In the genomic region with DNA sequence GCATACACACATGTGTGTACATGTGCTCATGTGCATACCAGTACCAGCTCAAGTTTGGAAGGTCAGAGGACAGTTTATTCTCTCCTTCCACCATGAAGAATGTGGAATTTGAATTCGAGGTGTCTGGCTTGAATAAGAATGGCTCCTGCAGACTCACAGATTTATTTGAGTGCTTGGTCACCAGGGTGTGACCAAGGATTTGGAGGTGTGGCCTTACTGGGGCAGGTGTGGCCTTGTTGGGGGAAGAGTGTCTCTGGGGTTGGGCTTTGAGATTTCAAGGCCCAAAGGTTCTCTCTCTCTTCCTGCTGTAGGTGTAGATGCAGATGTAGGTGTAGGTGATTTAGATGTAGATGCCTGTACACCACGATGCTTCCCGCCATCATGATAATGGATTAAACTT, we compare ENCODE assay signal across 22 mouse cellular contexts. TPM values are rescaled to one million over a fixed set of nuclear protein-coding genes. Genes with fewer than 3 reads are reported as not detected.
DNase-seq lines count a peak whose midpoint lies in the region.
"Had no signal": no experiment of that assay in that cellular context is flagged by ENCODE, and none has a peak within 500 bp of the region (broad histone marks: within the 10 kb centered on the region; RNA-seq: fewer than 3 reads in every experiment).

No protein-coding gene starts in this region.

- 89% methylated on average over 3 of the region's 3 CpGs for WGBS in hindbrain, embryonic 10.5 days

- H3K4me1 ChIP-seq in hindbrain, embryonic 10.5 days (replicated peaks), result peaks cover 7% of the 10 kb centered on the region; the same call in 1 of the 2 replicates

- no peak overlapping the region for H3K4me3 ChIP-seq in hindbrain, embryonic 10.5 days

- no peak overlapping the region for H3K27ac ChIP-seq in hindbrain, embryonic 10.5 days

- no peaks in the 10 kb centered on the region for H3K9me3 ChIP-seq in hindbrain, embryonic 10.5 days

- no peaks in the 10 kb centered on the region for H3K27me3 ChIP-seq in hindbrain, embryonic 10.5 days (ENCODE audit: insufficient read depth, poor library complexity, severe bottlenecking)
- H3K27me3 ChIP-seq: CH12.LX had no signal

- no peaks in the 10 kb centered on the region for H3K36me3 ChIP-seq in hindbrain, embryonic 10.5 days
- H3K36me3 ChIP-seq: G1E had no signal

- DNase-seq in ES-CJ7 (ENCODE audit: low read depth, low spot score) (peak; percentile 65), R1 (ENCODE audit: low read depth, low spot score) (peak; percentile 88), ZHBTc4 (ENCODE audit: low read depth, low spot score) (peak; percentile 84)
- DNase-seq in lung, postnatal 25 days (ENCODE audit: low spot score), result no peak
- DNase-seq in ovary, postnatal 36 days (ENCODE audit: low spot score), result no peak
- no peak for DNase-seq in hindbrain, embryonic 10.5 days (ENCODE audit: low spot score)
- DNase-seq: adrenal gland, adult 2 months; adrenal gland, adult 8-10 months; adrenal gland, postnatal 10 days; adrenal gland, postnatal 14 days; adrenal gland, postnatal 25 days; adrenal gland, postnatal 36 days; B cell, adult 2 months; cerebellum, adult 11 months; cerebellum, adult 11-12 months; cerebellum, adult 18-20 months; cerebellum, adult 2 months; cerebellum, adult 8-10 months; cerebellum, adult 9-10 months had no signal

RNA-seq across cellular contexts. Expression of a gene that starts 15.5 kb away (rescaled TPM):
- 6.0 and 16.2 TPM in 2 replicates for polyA plus RNA-seq in hindbrain, embryonic 10.5 days (2016; fragmentation: Nextera tagmentation; extraction: Ambion mirVana)
- polyA plus RNA-seq: activated CD4-positive, CD25-positive, alpha-beta regulatory T cell, adult 4 months; G1E had no signal

Comparison
In these comparisons a context has a peak if more than half of its experiments do, and no peak if none do; other contexts are left out.
1. DNase-seq: peak in ES-CJ7 (single experiment), R1 (single experiment) and ZHBTc4 (single experiment); none in lung, postnatal 25 days (single experiment), ovary, postnatal 36 days (single experiment) and hindbrain, embryonic 10.5 days (single experiment).